Mouse (Mus musculus) olfactory bulb, adult 2 months (tissue): ENCODE results near the gene Cyba.

ENCODE experiments used
- CTCF ChIP-seq: fragments of 200-500 bp; IDR thresholded peaks from 2 replicates; pipeline ENCODE4 v1.5.1; 2012; ENCODE audit warnings: low read depth, mild to moderate bottlenecking, low read length, moderate library complexity; ENCODE audit not compliant: insufficient read depth
- POLR2A ChIP-seq: fragments of 200-500 bp; IDR thresholded peaks from 2 replicates; pipeline ENCODE4 v1.6.1; 2012; ENCODE audit warnings: mild to moderate bottlenecking, low read depth, low read length, moderate library complexity; ENCODE audit not compliant: insufficient read depth

GRCm38 (mm10) chr8:122427607-122428006 lies 5.1 kb downstream of the Cyba start:
- no peak for TF ChIP-seq CTCF
- no peak for TF ChIP-seq POLR2A
